Mouse (Mus musculus) neural tube, embryonic 13.5 days (tissue): ENCODE results near the gene Ttyh2. TPM values are rescaled to one million over a fixed set of nuclear protein-coding genes. Genes with fewer than 3 reads are reported as not detected.
"Not testable (repeated sequence)": the region's sequence is repeated elsewhere in the genome, so short reads cannot be mapped to it uniquely, and the experiment has no call there.

Experiments used
- ATAC-seq: fragments of 200-750 bp; cut with Nextera tagmentation; 2 replicates; pipeline ENCODE4 v1.8.0; 2017; ENCODE audit warnings: low read depth, mild to moderate bottlenecking, moderate TSS enrichment, moderate library complexity
- H3K27ac ChIP-seq: fragments of 300-500 bp; sonication (generic); replicated peaks from 2 replicates; pipeline ENCODE4 v1.5.1; 2015; ENCODE audit warnings: moderate library complexity, mild to moderate bottlenecking, inconsistent platforms
- H3K27me3 ChIP-seq: fragments of 300-500 bp; sonication (generic); 2 replicates; pipeline ENCODE4 v1.6.1; 2015; ENCODE audit warnings: mild to moderate bottlenecking, inconsistent platforms
- H3K36me3 ChIP-seq: fragments of 300-500 bp; sonication (generic); 2 replicates; pipeline ENCODE4 v1.6.1; 2015; ENCODE audit warnings: mild to moderate bottlenecking, inconsistent platforms
- H3K4me1 ChIP-seq: fragments of 300-500 bp; sonication (generic); replicated peaks from 2 replicates; pipeline ENCODE4 v1.6.1; 2015; ENCODE audit warnings: inconsistent platforms
- H3K4me2 ChIP-seq: fragments of 300-500 bp; sonication (generic); 2 replicates; pipeline ENCODE4 v1.6.1; 2015; ENCODE audit warnings: inconsistent platforms, mild to moderate bottlenecking, moderate library complexity
- H3K4me3 ChIP-seq: fragments of 300-500 bp; sonication (generic); 2 replicates; pipeline ENCODE4 v1.5.1; 2015; ENCODE audit warnings: mild to moderate bottlenecking, inconsistent platforms
- H3K9ac ChIP-seq: fragments of 300-500 bp; sonication (generic); 2 replicates; pipeline ENCODE4 v1.6.1; 2015; ENCODE audit warnings: moderate library complexity, mild to moderate bottlenecking, inconsistent platforms
- H3K9me3 ChIP-seq: fragments of 300-500 bp; sonication (generic); 2 replicates; pipeline ENCODE4 v1.6.1; 2016; ENCODE audit warnings: inconsistent platforms
- WGBS: fragments of 180-500 bp; shearing (Covaris S2); methylation state at CpG from one replicate; pipeline ENCODE4 v1.1.7; 2015; 5-methylcytosine and 5-hydroxymethylcytosine counted together
- polyA plus RNA-seq: library from polyadenylated mRNA; unstranded; fragments of >200 nt; fragmentation: Nextera tagmentation; extraction: Ambion mirVana; gene quantifications from 2 replicates; pipeline ENCODE4 v1.2.1, GENCODE M21; 2015

Ttyh2 gene
- polyA plus RNA-seq, 1 experiment from 2014 or later = 38.8 TPM

DNA sequence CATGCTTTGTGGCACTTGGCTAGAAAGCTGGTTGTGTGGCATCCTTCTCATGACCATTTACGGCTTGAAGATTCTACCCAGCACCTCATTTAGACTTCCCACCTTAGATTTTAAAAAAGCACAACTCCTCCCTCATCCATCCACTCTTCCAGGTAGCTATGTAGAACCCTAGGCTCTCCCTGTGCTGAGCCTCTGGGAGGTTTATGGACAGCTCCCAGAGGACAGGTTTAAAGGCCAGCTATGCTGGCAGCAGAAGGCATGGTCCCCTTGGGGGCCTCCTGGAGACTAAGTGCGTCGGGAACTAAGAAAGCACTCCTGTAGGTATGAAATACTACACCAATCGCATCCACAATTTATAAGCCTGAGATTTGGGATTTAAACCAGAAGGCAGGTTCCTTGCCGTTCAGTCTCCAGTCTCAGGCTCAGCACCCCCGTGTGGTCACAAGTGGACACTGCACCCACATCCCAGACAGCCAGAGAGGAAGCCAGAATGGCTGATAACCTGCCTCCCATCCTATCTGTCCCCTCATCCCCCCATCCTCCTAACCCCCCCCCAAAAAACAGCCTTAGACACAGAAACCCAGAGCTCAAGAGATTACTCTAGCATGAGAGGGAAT lies 12.4 kb upstream of the Ttyh2 start:
- H3K4me1 ChIP-seq = peaks cover 4% of the 10 kb centered on the region; the same call in 1 of the 2 replicates

GRCm38 (mm10) chr11:114664164-114664563 lies 11.1 kb upstream of the Ttyh2 start:
- WGBS = 81% methylated on average over 7 of the region's 7 CpGs
- no peak for ATAC-seq
- H3K9ac ChIP-seq = no peak overlapping the region

More for the DNA sequence above, 12.4 kb upstream of the Ttyh2 start:
- Histone ChIP-seq H3K4me2 (no peak overlapping the region), H3K4me3 (no peak overlapping the region), H3K36me3 (no peaks in the 10 kb centered on the region), H3K27ac (no peak overlapping the region), H3K9ac (no peak overlapping the region), H3K9me3 (no peaks in the 10 kb centered on the region), H3K27me3 (peaks cover 3% of the 10 kb centered on the region; the same call in 1 of the 2 replicates)
- WGBS = 31% methylated on average over 6 of the region's 6 CpGs
- no peak for ATAC-seq

DNA sequence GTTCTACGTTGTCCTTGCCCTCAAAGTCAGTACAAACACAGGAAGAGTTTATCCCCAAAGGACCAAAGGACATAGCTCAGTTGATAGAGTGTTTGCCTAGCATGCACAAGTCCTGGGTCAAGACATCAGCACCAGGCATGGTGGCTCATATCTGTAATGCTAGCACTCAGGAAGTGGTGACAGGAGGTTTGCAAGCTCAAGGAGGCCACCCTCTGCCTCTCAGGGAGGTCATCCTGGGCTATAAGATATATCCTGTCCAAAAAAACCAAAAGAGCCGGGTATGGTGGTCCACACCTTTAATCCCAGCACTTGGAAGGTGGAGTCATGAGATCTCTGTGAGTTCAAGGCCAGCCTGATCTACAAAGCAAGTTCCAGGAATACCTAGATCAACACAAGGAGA lies 9.8 kb upstream of the Ttyh2 start:
- Histone ChIP-seq H3K9me3 (no peaks in the 10 kb centered on the region), H3K27me3 (peaks cover 3% of the 10 kb centered on the region; the same call in 1 of the 2 replicates), H3K4me1 (peaks cover 16% of the 10 kb centered on the region), H3K4me2 (no peak overlapping the region), H3K27ac (no peak overlapping the region), H3K36me3 (peaks cover 5% of the 10 kb centered on the region), H3K9ac (no peak overlapping the region), H3K4me3 (no peak overlapping the region)
- ATAC-seq = no peak
- 79% methylated on average over 2 of the region's 2 CpGs for WGBS

More at GRCm38 (mm10) chr11:114664164-114664563, 11.1 kb upstream of the Ttyh2 start:
- Histone ChIP-seq H3K4me2 (no peak overlapping the region), H3K36me3 (no peaks in the 10 kb centered on the region), H3K9me3 (no peaks in the 10 kb centered on the region), H3K27me3 (peaks cover 3% of the 10 kb centered on the region; the same call in 1 of the 2 replicates), H3K4me3 (no peak overlapping the region), H3K27ac (no peak overlapping the region), H3K4me1 (0 out of 2 replicates have a peak, but pooled peaks cover 3% of the 10 kb centered on the region)

- Histone ChIP-seq H3K4me2 (no peak overlapping the region), H3K9me3 (no peaks in the 10 kb centered on the region), H3K27ac (no peak overlapping the region), H3K27me3 (peaks cover 3% of the 10 kb centered on the region; the same call in 1 of the 2 replicates), H3K4me1 (peaks cover 28% of the 10 kb centered on the region), H3K9ac (0 out of 2 replicates have a peak overlapping the region, but pooled peaks have one; percentile 17), H3K36me3 (peaks cover 18% of the 10 kb centered on the region), H3K4me3 (no peak overlapping the region)
- no peak for ATAC-seq
- WGBS = 14% methylated on average over 13 of the region's 13 CpGs
These were observed 8.4 kb upstream of the Ttyh2 start for GRCm38 (mm10) chr11:114666786-114667185.

DNA sequence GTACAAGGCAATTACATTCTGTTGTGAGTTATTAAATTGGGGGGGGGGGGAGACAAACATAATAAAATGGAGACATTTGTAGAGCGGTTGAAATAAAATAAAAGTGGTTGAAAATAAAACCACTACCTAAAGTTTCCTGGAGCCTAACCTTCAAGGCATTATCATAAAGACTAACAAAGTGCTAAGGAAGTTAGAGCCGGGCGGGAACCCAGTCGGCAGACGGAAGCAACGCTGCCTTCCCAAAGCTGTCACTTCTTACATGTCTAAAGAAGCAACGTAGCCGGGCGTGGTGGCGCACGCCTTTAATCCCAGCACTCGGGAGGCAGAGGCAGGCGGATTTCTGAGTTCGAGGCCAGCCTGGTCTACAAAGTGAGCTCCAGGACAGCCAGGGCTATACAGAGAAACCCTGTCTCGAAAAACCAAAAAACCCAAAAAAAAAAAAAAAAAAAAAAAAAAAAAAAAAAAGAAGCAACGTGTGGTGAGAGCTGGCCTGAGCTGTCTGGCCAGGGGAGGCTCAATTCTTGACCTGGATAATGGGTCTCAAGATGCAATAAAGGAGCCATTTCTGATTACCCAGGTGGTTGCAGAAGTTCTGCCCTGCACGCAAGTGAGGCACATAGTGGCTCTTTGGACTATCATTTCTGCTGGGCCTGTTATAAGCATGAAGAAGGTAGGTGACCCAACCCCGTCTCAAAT lies 7.8 kb upstream of the Ttyh2 start:
- no peak overlapping the region for H3K9ac ChIP-seq
- H3K4me2 ChIP-seq = no peak overlapping the region
- H3K4me3 ChIP-seq = no peak overlapping the region
- no peak overlapping the region for H3K27ac ChIP-seq
- H3K9me3 ChIP-seq = no peaks in the 10 kb centered on the region
- H3K36me3 ChIP-seq = peaks cover 24% of the 10 kb centered on the region
- ATAC-seq = no peak
- H3K4me1 ChIP-seq = peaks cover 34% of the 10 kb centered on the region
- H3K27me3 ChIP-seq = peaks cover 3% of the 10 kb centered on the region; the same call in 1 of the 2 replicates
- 50% methylated on average over 16 of the region's 18 CpGs for WGBS

DNA sequence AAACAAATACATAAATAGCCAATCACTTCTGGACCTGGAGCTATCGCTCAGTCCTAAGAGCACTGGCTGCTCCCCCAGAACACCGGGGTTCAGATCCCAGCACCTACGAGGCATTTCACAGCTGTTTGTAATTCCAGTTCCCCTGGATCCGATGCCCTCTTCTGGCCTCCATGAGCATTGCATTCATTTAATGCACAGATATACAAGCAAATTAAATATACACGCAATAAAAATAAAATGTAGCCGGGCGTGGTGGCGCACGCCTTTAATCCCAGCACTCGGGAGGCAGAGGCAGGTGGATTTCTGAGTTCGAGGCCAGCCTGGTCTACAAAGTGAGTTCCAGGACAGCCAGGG lies 7.3 kb upstream of the Ttyh2 start:
- H3K4me2 ChIP-seq, ATAC-seq, H3K27ac ChIP-seq, H3K4me3 ChIP-seq, H3K27me3 ChIP-seq, H3K9me3 ChIP-seq, H3K9ac ChIP-seq: not testable (repeated sequence)
- Histone ChIP-seq H3K36me3 (peaks cover 30% of the 10 kb centered on the region), H3K4me1 (peaks cover 40% of the 10 kb centered on the region)
- WGBS = 20% methylated on average over 11 of the region's 11 CpGs

DNA sequence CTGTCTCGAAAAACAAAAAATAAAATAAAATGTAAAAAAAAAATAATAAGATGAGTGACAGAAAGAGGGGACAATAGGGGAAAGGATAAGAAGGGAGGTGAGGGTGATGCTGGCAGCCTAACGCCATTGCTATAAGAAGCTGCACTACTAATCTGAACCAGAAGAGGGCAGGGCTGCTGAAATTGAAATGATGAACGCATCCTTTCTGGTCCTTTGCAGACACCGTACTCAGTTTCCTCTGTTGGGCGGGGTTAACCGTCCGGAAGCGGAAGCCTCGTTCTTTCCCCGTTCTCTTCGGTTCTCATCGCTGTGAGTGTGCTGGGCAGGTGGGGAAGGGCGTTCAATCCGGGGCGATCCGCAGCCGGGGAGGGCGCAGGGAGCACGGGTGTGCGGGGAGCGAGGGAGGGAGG lies 6.9 kb upstream of the Ttyh2 start, which contains the start of gene Rpl38:
Gene Rpl38, plus strand, starts transcription at position 224 of the 410 bp plus-strand sequence.
- peak; percentile 86 for ATAC-seq
- Histone ChIP-seq H3K4me1 (peaks cover 44% of the 10 kb centered on the region), H3K9me3 (no peaks in the 10 kb centered on the region), H3K4me2 (peak within 1 kb of the TSS; percentile 77), H3K27ac (peak within 1 kb of the TSS; percentile 94), H3K4me3 (peak within 1 kb of the TSS; percentile 78), H3K36me3 (peaks cover 34% of the 10 kb centered on the region), H3K9ac (peak within 1 kb of the TSS; percentile 93), H3K27me3 (peaks cover 3% of the 10 kb centered on the region; the same call in 1 of the 2 replicates)
- WGBS = under 1% methylated on average over 21 of the region's 21 CpGs

- peak; percentile 77 for ATAC-seq
- Histone ChIP-seq H3K4me3 (peak overlapping the region; percentile 78), H3K27me3 (peaks cover 3% of the 10 kb centered on the region; the same call in 1 of the 2 replicates), H3K9ac (peak overlapping the region; percentile 93), H3K4me1 (peaks cover 50% of the 10 kb centered on the region), H3K9me3 (no peaks in the 10 kb centered on the region), H3K4me2 (peak overlapping the region; percentile 77), H3K36me3 (peaks cover 40% of the 10 kb centered on the region), H3K27ac (peak overlapping the region; percentile 94)
- WGBS = under 1% methylated on average over 56 of the region's 60 CpGs
These were observed 6.2 kb upstream of the Ttyh2 start for GRCm38 (mm10) chr11:114668741-114669623.

- Histone ChIP-seq H3K36me3 (peaks cover 45% of the 10 kb centered on the region), H3K27me3 (peaks cover 3% of the 10 kb centered on the region; the same call in 1 of the 2 replicates), H3K4me3 (peak overlapping the region; percentile 78), H3K9me3 (no peaks in the 10 kb centered on the region), H3K4me1 (peaks cover 55% of the 10 kb centered on the region), H3K4me2 (peak overlapping the region; percentile 77), H3K27ac (peak overlapping the region; percentile 94), H3K9ac (peak overlapping the region; percentile 93)
- ATAC-seq = no peak
- WGBS = 28% methylated on average over 12 of the region's 12 CpGs
These were observed 5.5 kb upstream of the Ttyh2 start for GRCm38 (mm10) chr11:114669651-114670168.

DNA sequence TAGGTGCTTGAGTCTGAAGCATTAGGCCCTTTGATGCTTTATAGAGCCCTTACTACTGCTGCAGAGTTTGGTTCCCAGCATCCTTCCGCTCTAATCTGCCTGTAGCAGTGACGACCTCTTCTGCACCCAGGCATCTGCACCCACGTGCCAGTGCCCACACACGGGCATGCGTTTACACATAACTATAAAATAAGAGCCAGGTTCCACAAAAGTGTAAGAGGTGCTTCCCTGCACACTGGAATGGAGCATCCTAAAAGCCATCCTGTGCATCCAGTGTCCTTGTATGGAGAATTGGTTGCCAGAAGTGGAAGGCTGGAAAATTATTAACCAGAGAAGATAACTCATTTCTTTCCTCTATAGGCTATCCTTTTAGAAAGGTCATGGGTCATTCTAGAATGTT lies 4.1 kb upstream of the Ttyh2 start:
- Histone ChIP-seq H3K9ac (peak overlapping the region; percentile 93), H3K4me1 (peaks cover 68% of the 10 kb centered on the region), H3K4me3 (no peak overlapping the region), H3K4me2 (no peak overlapping the region), H3K27me3 (peaks cover 9% of the 10 kb centered on the region), H3K9me3 (no peaks in the 10 kb centered on the region), H3K36me3 (peaks cover 45% of the 10 kb centered on the region), H3K27ac (no peak overlapping the region)
- 92% methylated on average over 5 of the region's 5 CpGs for WGBS
- ATAC-seq = no peak

DNA sequence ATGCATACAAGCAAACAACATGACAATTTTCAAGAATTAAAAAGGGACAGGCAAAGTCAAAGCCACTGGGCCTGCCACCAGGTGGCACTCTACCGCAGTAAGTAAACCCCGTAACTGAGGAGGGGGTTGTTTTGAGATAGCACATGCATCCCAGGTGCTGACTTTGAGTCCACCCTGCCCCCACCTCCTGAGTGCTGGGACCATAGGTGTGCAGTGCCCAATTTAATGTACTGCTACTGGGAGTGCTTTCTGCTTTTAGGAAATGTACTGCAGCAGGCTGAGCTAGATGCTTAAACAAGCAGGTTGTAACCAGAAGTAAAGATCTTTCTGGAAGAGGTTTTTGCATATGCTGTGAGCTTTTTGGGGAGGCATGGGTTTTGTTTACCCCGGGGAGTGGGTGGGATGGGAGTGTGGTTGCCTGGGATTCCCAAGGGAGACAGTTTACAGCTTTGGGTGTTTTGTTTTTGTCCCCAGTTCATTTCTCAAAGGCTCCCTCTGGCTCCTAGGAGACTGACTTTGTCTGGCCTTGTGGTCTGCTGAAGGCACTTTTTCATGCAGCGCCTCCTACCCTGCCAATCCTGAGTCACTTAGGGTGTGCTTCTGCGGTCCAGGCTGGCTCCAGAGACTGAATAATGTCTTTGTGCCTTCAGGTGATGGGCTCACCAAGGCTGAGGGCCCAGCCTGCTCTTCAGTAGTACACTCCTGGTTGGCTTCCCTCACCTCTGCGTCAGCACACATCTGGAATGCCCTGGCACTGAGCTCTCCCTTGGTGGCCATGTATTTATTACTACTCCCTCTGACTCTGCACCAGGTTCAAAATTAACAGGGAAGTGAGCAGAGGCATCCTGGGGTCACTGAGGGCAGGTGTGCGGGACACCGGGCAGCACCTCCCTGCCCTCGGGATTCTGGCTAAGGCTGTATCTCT lies 2.2 kb upstream of the Ttyh2 start:
- WGBS = 61% methylated on average over 9 of the region's 9 CpGs
- no peak for ATAC-seq
- Histone ChIP-seq H3K36me3 (peaks cover 45% of the 10 kb centered on the region), H3K9me3 (no peaks in the 10 kb centered on the region), H3K4me1 (peaks cover 81% of the 10 kb centered on the region), H3K4me2 (no peak overlapping the region), H3K4me3 (no peak overlapping the region), H3K9ac (no peak overlapping the region), H3K27ac (peak overlapping the region; percentile 30), H3K27me3 (peaks cover 20% of the 10 kb centered on the region)
